Mouse (Mus musculus) spleen, adult 2 months (tissue): ENCODE measurements around the gene Gm20388. TPM values are rescaled to one million over a fixed set of nuclear protein-coding genes. Genes with fewer than 3 reads are reported as not detected.

ENCODE experiments used
- DNase-seq, 2 experiments: peaks; one replicate each; pipeline versions ENCODE4 v3.0.0 to v3.0.0-alpha.2; 2012 to 2021; ENCODE audit warnings: low spot score in 2 of 2, low read depth in 1 of 2
- H3K27ac ChIP-seq: fragments of 200-500 bp; 2 replicates; pipeline ENCODE4 v1.5.1; 2012; ENCODE audit warnings: low read length, inconsistent platforms; ENCODE audit not compliant: insufficient read depth
- H3K27me3 ChIP-seq: fragments of 200-500 bp; 2 replicates; pipeline ENCODE4 v1.6.1; 2012; ENCODE audit warnings: mild to moderate bottlenecking, moderate library complexity, low read length, inconsistent platforms; ENCODE audit not compliant: control insufficient read depth, insufficient read depth
- H3K36me3 ChIP-seq: fragments of 200-500 bp; 2 replicates; pipeline ENCODE4 v1.6.1; 2012; ENCODE audit warnings: mild to moderate bottlenecking, low read length, inconsistent platforms; ENCODE audit not compliant: control insufficient read depth, insufficient read depth
- H3K4me1 ChIP-seq: fragments of 200-500 bp; 2 replicates; pipeline ENCODE4 v1.6.1; 2011; ENCODE audit warnings: inconsistent platforms; ENCODE audit not compliant: control insufficient read depth, insufficient read depth, insufficient read length
- H3K4me3 ChIP-seq: fragments of 200-500 bp; 2 replicates; pipeline ENCODE4 v1.5.1; 2011; ENCODE audit warnings: mild to moderate bottlenecking, inconsistent platforms; ENCODE audit not compliant: insufficient read depth, insufficient read length; ENCODE audit errors: extremely low read depth
- CTCF ChIP-seq: fragments of 200-500 bp; IDR thresholded peaks from 2 replicates; pipeline ENCODE4 v1.5.1; 2011; ENCODE audit warnings: mild to moderate bottlenecking, inconsistent platforms; ENCODE audit not compliant: insufficient read depth, insufficient read length, insufficient replicate concordance; ENCODE audit errors: extremely low read depth
- POLR2A ChIP-seq: fragments of 200-500 bp; IDR thresholded peaks from 2 replicates; pipeline ENCODE4 v1.6.1; 2011; ENCODE audit warnings: low read depth, low read length, inconsistent platforms
- WGBS: fragments of 180-500 bp; shearing (Covaris S2); methylation state at CpG from one replicate; pipeline ENCODE4 v1.1.7; 2018; 5-methylcytosine and 5-hydroxymethylcytosine counted together
- polyA plus RNA-seq: library from polyadenylated mRNA; depleted of rRNA; stranded (reverse); fragments of >200 nt; gene quantifications from 2 replicates; pipeline ENCODE4 v1.2.3, GENCODE M21; 2012

The Gm20388 gene
- polyA plus RNA-seq, 1 experiment = 26.1 TPM

- no peak for TF ChIP-seq POLR2A
- Histone ChIP-seq H3K36me3 (no peaks in the 10 kb centered on the region), H3K4me1 (peaks cover 7% of the 10 kb centered on the region), H3K27ac (no peak overlapping the region), H3K27me3 (no peaks in the 10 kb centered on the region), H3K4me3 (no peak overlapping the region)
- no peak for DNase-seq
- 87% methylated on average over 9 of the region's 9 CpGs for WGBS
Observed at GRCm38 (mm10) chr8:120393871-120394275, 483.2 kb downstream of the Gm20388 start.

GRCm38 (mm10) chr8:120395892-120396291 is 485.3 kb downstream of the Gm20388 start:
- WGBS = 93% methylated on average over 3 of the region's 3 CpGs
- TF ChIP-seq POLR2A (no peak), CTCF (no peak)
- Histone ChIP-seq H3K4me1 (peaks cover 1% of the 10 kb centered on the region), H3K27me3 (no peaks in the 10 kb centered on the region), H3K27ac (no peak overlapping the region), H3K4me3 (no peak overlapping the region), H3K36me3 (no peaks in the 10 kb centered on the region)
- no peak for DNase-seq

DNA sequence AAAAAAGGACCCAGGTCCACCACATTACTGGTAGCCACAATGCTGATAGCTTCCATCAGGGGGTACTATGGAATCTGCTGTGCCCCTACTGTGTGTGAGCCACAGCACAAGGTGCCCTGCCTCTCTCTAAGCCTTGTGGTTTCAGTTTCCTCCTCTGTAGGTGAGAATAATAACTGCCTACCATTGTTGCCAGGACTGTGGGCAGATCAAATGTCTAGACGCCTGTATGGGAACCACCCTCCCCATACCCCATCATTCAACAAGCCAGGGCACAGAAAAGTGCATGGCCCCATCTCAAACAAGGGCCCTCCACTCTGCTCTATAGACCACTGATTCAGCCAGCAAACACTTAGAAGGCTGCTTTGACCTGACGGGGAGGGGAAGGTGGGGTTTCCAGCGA is 486.1 kb downstream of the Gm20388 start:
- no peak for DNase-seq
- WGBS = 17% methylated on average over 3 of the region's 3 CpGs
- TF ChIP-seq CTCF = no peak
- no peak for TF ChIP-seq POLR2A
- Histone ChIP-seq H3K27me3 (no peaks in the 10 kb centered on the region), H3K4me3 (no peak overlapping the region), H3K4me1 (no peaks in the 10 kb centered on the region; the same call in 1 of the 2 replicates), H3K36me3 (no peaks in the 10 kb centered on the region), H3K27ac (no peak overlapping the region)

GRCm38 (mm10) chr8:120397444-120398411 is 487.1 kb downstream of the Gm20388 start:
- Histone ChIP-seq H3K36me3 (no peaks in the 10 kb centered on the region), H3K4me3 (no peak overlapping the region), H3K27ac (no peak overlapping the region), H3K4me1 (no peaks in the 10 kb centered on the region; the same call in 1 of the 2 replicates), H3K27me3 (no peaks in the 10 kb centered on the region)
- no peak for TF ChIP-seq POLR2A
- no peak for TF ChIP-seq CTCF
- WGBS = 61% methylated on average over 15 of the region's 15 CpGs
- no peak for DNase-seq

- Histone ChIP-seq H3K27me3 (no peaks in the 10 kb centered on the region), H3K4me3 (no peak overlapping the region), H3K36me3 (no peaks in the 10 kb centered on the region), H3K4me1 (no peaks in the 10 kb centered on the region; the same call in 1 of the 2 replicates), H3K27ac (no peak overlapping the region)
- TF ChIP-seq POLR2A (no peak), CTCF (no peak)
- WGBS = 87% methylated on average over 33 of the region's 33 CpGs
- no peak for DNase-seq
Observed at GRCm38 (mm10) chr8:120399212-120399934, 488.7 kb downstream of the Gm20388 start.

- Histone ChIP-seq H3K36me3 (no peaks in the 10 kb centered on the region), H3K27me3 (no peaks in the 10 kb centered on the region), H3K4me1 (no peaks in the 10 kb centered on the region; the same call in 1 of the 2 replicates), H3K4me3 (no peak overlapping the region), H3K27ac (no peak overlapping the region)
- 96% methylated on average over 2 of the region's 2 CpGs for WGBS
- no peak for DNase-seq
- TF ChIP-seq POLR2A (no peak), CTCF (no peak)
Observed at GRCm38 (mm10) chr8:120401216-120401615, 490.6 kb downstream of the Gm20388 start.

DNA sequence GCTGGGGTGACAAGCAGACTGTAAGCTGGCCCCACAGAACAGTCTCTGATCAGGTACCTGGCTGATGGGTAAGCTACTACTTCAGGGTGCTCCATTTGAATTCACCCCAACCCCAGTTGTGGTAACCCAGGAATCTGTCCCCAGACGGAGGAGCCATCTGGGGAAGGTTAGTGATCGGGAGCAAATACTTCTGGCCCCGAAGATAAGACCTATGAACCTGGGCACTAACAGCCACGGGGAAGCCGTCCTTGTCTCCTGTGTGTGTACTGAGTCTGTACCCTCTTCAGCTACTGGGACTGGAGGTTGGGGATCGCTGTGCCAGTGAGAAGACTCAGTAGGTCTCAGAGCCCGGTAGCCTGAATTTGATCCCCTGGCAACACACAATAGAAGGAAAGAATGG is 491.1 kb downstream of the Gm20388 start:
- H3K4me3 ChIP-seq = no peak overlapping the region
- no peaks in the 10 kb centered on the region for H3K36me3 ChIP-seq
- H3K27ac ChIP-seq = no peak overlapping the region
- H3K4me1 ChIP-seq = no peaks in the 10 kb centered on the region; the same call in 1 of the 2 replicates
- DNase-seq = no peak
- TF ChIP-seq CTCF (no peak), POLR2A (no peak)
- 80% methylated on average over 7 of the region's 7 CpGs for WGBS
- no peaks in the 10 kb centered on the region for H3K27me3 ChIP-seq
